Mouse (Mus musculus) midbrain, embryonic 14.5 days (tissue): ENCODE results near the gene Cyp26b1. TPM values are rescaled to one million over a fixed set of nuclear protein-coding genes. Genes with fewer than 3 reads are reported as not detected.
A peak's percentile ranks its signal among the peaks of the same experiment; 100 is the strongest.

Experiments
- ATAC-seq: fragments of 200-750 bp; cut with Nextera tagmentation; 2 replicates; pipeline ENCODE4 v1.8.0; 2017; ENCODE audit warnings: moderate number of reproducible peaks, moderate library complexity; ENCODE audit not compliant: low FRiP score, low TSS enrichment
- DNase-seq: peaks from one replicate; pipeline ENCODE4 v3.0.0-alpha.2; 2015
- H3K27ac ChIP-seq: fragments of 300-500 bp; sonication (generic); replicated peaks from 2 replicates; pipeline ENCODE4 v1.5.1; 2014; ENCODE audit warnings: mild to moderate bottlenecking, low read depth, low read length, moderate library complexity
- H3K27me3 ChIP-seq: fragments of 300-500 bp; sonication (generic); 2 replicates; pipeline ENCODE4 v1.6.1; 2014; ENCODE audit warnings: low read length, control low read depth, mixed read lengths; ENCODE audit not compliant: control insufficient read depth, insufficient read depth
- H3K36me3 ChIP-seq: fragments of 300-500 bp; sonication (generic); 2 replicates; pipeline ENCODE4 v1.6.1; 2014; ENCODE audit warnings: low read length, control low read depth; ENCODE audit not compliant: control insufficient read depth, insufficient read depth
- H3K4me1 ChIP-seq: fragments of 300-500 bp; sonication (generic); 2 replicates; pipeline ENCODE4 v1.6.1; 2014; ENCODE audit warnings: mild to moderate bottlenecking, antibody characterized with exemption, low read length, control low read depth; ENCODE audit not compliant: control insufficient read depth, insufficient read depth
- H3K4me2 ChIP-seq: fragments of 300-500 bp; sonication (generic); 2 replicates; pipeline ENCODE4 v1.6.1; 2014; ENCODE audit warnings: mild to moderate bottlenecking, low read length, moderate library complexity
- H3K4me3 ChIP-seq: fragments of 300-500 bp; sonication (generic); replicated peaks from 2 replicates; pipeline ENCODE4 v1.5.1; 2014; ENCODE audit warnings: low read depth, low read length
- H3K9ac ChIP-seq: fragments of 300-500 bp; sonication (generic); replicated peaks from 2 replicates; pipeline ENCODE4 v1.6.1; 2014; ENCODE audit warnings: mild to moderate bottlenecking, low read length, moderate library complexity
- H3K9me3 ChIP-seq: fragments of 300-500 bp; sonication (generic); 2 replicates; pipeline ENCODE4 v1.6.1; 2016; ENCODE audit warnings: low read length, control low read depth, mixed read lengths; ENCODE audit not compliant: control insufficient read depth
- WGBS: fragments of 180-500 bp; shearing (Covaris S2); extraction: QIAGEN DNeasy Blood & Tissue Kit; methylation state at CpG from one replicate; pipeline ENCODE4 v1.1.7; 2014; 5-methylcytosine and 5-hydroxymethylcytosine counted together
- polyA plus RNA-seq: library from polyadenylated mRNA; unstranded; fragments of >200 nt; fragmentation: Nextera tagmentation; extraction: Ambion mirVana; gene quantifications from 2 replicates; pipeline ENCODE4 v1.2.1, GENCODE M21; 2014

Gene Cyp26b1
- polyA plus RNA-seq, 1 experiment from 2014 or later, result 21.9 TPM

- peaks cover 41% of the 10 kb centered on the region for H3K4me1 ChIP-seq
- H3K9me3 ChIP-seq, result no peaks in the 10 kb centered on the region
- no peaks in the 10 kb centered on the region for H3K36me3 ChIP-seq
- H3K4me2 ChIP-seq, result peak overlapping the region; percentile 84
- H3K27ac ChIP-seq, result no peak overlapping the region
- peaks cover 52% of the 10 kb centered on the region for H3K27me3 ChIP-seq
- peak; percentile 93 for DNase-seq
- 3% methylated on average over 39 of the region's 39 CpGs for WGBS
- 0 out of 2 replicates have a peak overlapping the region, but pooled peaks have one; percentile 16 for H3K9ac ChIP-seq
- peak; percentile 39 for ATAC-seq
- H3K4me3 ChIP-seq, result peak overlapping the region; percentile 43
These were observed 3.7 kb downstream of the Cyp26b1 start for GRCm38 (mm10) chr6:84589742-84590686.

DNA sequence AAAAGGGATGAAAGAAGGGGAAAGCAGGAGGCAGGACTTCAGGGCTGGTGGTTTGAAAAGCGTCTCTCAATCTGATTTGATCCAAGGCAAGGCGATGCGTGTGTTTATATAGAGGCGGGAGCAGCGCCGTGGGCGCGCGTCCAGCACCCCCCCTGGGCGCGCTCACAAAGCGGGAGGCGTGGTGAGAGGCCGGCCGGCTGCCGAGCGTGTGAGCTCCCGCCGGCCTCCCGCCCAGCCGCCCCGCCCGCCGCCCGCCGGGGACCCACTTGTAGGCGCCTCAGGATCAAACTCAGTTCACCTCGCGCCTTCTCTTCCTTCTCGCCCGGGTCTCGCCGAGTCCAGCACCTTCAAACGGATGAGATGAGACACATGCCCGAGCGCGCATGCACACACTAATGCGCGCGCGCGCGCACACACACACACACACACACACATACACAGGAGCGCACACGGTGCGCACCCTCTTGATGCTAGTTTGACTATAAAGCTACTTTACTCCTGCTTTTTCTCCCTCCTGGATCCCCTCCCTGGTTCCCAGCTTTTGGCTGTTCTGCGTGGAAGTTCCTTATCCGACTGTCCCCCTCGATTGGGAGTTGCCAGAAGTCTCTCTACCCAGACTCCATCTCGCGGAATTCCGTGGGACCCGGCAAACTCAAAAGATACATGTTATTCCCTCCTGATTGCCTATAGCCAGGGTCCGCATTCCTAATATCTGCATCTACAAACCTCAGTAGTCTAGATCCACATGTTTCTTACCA, 4.6 kb downstream of the Cyp26b1 start:
- no peaks in the 10 kb centered on the region for H3K36me3 ChIP-seq
- peaks cover 42% of the 10 kb centered on the region for H3K4me1 ChIP-seq
- H3K9me3 ChIP-seq, result no peaks in the 10 kb centered on the region
- H3K27ac ChIP-seq, result no peak overlapping the region
- ATAC-seq (peak; percentile 35; the same call in 1 of the 2 replicates), DNase-seq (peak; percentile 81)
- H3K9ac ChIP-seq, result 0 out of 2 replicates have a peak overlapping the region, but pooled peaks have one; percentile 9
- WGBS, result under 1% methylated on average over 48 of the region's 54 CpGs
- H3K4me3 ChIP-seq, result peak overlapping the region; percentile 43
- peak overlapping the region; percentile 84 for H3K4me2 ChIP-seq
- H3K27me3 ChIP-seq, result peaks cover 62% of the 10 kb centered on the region

DNA sequence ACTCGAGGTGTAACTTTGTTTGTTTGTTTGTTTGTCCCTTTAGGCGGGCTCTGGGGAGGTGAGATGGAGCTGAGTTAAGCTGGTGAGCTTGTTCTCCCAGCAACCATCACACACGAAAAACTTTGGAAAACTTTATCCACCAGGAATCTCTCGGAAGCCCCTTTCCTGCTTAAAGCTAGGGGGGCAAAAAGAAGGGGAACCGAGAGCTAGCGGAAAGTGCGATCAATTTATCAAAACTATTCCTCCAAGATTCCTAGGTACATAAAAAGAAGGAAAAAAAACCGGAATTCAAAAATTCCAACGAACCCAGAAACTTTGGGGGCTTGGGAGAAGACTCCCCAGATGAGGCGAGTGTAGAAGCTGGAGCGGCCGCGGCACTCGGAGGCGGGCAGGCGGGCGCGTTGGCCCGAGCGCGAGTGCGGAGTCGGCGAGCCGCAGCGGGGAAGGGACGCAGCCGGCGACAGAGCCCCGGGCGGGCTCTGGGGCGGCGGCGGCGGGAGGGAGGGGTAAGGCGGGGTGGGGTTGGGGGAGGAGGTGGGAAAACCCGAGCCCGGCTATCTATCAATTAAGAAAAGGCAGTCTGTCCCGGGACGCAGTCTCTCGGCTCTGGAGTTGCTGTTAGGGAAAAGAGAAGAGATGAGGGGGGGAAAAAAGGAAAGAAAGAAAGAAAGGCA, 5.3 kb downstream of the Cyp26b1 start:
- peaks cover 49% of the 10 kb centered on the region for H3K4me1 ChIP-seq
- H3K9me3 ChIP-seq, result no peaks in the 10 kb centered on the region
- peak overlapping the region; percentile 84 for H3K4me2 ChIP-seq
- peak; percentile 63 for DNase-seq
- peak overlapping the region; percentile 20 for H3K27ac ChIP-seq
- no peak for ATAC-seq
- WGBS, result under 1% methylated on average over 41 of the region's 41 CpGs
- no peaks in the 10 kb centered on the region for H3K36me3 ChIP-seq
- peak overlapping the region; percentile 54; the same call in 1 of the 2 replicates for H3K9ac ChIP-seq
- peaks cover 69% of the 10 kb centered on the region for H3K27me3 ChIP-seq
- H3K4me3 ChIP-seq, result peak overlapping the region; percentile 43

DNA sequence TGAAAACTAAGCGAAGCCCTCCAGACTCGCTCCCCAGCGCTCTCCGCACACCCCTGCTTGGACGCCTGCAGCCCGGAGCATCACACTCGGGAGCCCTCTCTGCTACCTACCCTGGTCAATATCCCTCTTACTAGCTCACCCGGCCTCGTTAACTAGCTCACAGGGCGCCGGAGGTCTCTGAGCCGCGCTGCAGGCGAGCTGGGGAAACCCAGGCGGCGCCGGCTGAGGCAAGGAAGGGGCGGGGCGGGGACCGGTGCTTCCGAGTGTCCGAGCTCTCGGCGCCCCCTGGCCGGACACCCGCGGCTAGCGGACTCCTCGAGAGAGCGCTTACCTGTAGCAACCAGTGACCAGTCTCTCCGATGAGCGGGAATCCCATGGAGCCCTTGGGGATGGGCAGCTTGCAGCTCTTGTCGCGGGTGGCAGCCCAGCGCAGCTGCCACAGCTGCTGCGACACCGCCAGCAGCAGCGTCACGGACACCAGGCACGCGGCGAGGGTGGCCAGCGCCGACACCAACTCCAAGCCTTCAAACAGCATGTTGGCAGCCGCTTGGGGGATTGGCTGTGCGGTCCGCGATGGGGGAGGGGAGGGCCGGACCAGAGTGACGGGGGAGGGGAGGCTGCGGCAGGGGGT, 6.1 kb downstream of the Cyp26b1 start:
- DNase-seq (peak; percentile 73), ATAC-seq (no peak)
- peak overlapping the region; percentile 84 for H3K4me2 ChIP-seq
- H3K4me1 ChIP-seq, result peaks cover 53% of the 10 kb centered on the region
- H3K9ac ChIP-seq, result peak overlapping the region; percentile 54
- peak overlapping the region; percentile 70 for H3K27ac ChIP-seq
- peaks cover 77% of the 10 kb centered on the region for H3K27me3 ChIP-seq
- H3K36me3 ChIP-seq, result no peaks in the 10 kb centered on the region
- under 1% methylated on average over 51 of the region's 51 CpGs for WGBS
- peak overlapping the region; percentile 43 for H3K4me3 ChIP-seq
- H3K9me3 ChIP-seq, result no peaks in the 10 kb centered on the region

- ATAC-seq, result no peak
- 1% methylated on average over 28 of the region's 28 CpGs for WGBS
- peak; percentile 36 for DNase-seq
These were observed 7.0 kb downstream of the Cyp26b1 start for GRCm38 (mm10) chr6:84586551-84587200.

DNA sequence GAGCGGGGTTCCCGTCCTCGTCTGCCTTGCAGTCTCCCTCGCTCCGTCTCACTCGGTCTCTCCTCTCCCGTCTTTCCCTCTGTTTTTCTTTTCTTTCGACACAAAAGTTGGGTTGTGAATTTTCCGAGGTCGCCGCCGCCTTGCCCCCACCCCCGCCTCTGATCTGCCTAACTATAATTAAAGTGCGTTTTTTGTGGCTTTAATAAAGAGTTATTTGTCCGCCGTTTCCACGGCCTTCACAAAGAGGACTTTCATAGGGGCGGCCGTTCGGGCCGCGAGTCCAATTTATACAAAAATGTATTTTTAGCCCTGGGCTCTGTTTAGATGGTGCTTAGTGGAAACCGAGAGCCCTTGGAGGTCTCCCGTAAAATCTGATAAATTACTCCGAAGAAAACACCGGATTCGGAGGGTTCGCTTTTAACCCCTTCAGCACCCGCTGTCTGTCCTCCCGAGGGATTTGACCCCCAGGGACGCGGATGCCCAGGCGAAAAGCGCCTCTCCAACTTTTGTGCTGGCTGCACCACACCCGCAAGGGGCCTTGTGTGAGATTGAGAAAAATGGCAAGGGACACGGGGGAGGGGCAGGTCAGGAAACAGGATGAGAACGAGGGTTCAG, 7.9 kb downstream of the Cyp26b1 start:
- Histone ChIP-seq H3K9me3 (no peaks in the 10 kb centered on the region), H3K4me3 (peak overlapping the region; percentile 43), H3K27me3 (peaks cover 94% of the 10 kb centered on the region), H3K4me2 (peak overlapping the region; percentile 84), H3K9ac (peak overlapping the region; percentile 46; the same call in 1 of the 2 replicates), H3K4me1 (peaks cover 53% of the 10 kb centered on the region), H3K27ac (no peak overlapping the region; the same call in 1 of the 2 replicates), H3K36me3 (no peaks in the 10 kb centered on the region)
- DNase-seq, result peak; percentile 57
- ATAC-seq, result no peak
- WGBS, result under 1% methylated on average over 37 of the region's 37 CpGs

More at GRCm38 (mm10) chr6:84586551-84587200, 7.0 kb downstream of the Cyp26b1 start:
- Histone ChIP-seq H3K4me3 (peak overlapping the region; percentile 43), H3K9ac (peak overlapping the region; percentile 54), H3K27ac (no peak overlapping the region), H3K4me1 (peaks cover 53% of the 10 kb centered on the region), H3K9me3 (no peaks in the 10 kb centered on the region), H3K36me3 (no peaks in the 10 kb centered on the region), H3K4me2 (peak overlapping the region; percentile 84), H3K27me3 (peaks cover 86% of the 10 kb centered on the region)

DNA sequence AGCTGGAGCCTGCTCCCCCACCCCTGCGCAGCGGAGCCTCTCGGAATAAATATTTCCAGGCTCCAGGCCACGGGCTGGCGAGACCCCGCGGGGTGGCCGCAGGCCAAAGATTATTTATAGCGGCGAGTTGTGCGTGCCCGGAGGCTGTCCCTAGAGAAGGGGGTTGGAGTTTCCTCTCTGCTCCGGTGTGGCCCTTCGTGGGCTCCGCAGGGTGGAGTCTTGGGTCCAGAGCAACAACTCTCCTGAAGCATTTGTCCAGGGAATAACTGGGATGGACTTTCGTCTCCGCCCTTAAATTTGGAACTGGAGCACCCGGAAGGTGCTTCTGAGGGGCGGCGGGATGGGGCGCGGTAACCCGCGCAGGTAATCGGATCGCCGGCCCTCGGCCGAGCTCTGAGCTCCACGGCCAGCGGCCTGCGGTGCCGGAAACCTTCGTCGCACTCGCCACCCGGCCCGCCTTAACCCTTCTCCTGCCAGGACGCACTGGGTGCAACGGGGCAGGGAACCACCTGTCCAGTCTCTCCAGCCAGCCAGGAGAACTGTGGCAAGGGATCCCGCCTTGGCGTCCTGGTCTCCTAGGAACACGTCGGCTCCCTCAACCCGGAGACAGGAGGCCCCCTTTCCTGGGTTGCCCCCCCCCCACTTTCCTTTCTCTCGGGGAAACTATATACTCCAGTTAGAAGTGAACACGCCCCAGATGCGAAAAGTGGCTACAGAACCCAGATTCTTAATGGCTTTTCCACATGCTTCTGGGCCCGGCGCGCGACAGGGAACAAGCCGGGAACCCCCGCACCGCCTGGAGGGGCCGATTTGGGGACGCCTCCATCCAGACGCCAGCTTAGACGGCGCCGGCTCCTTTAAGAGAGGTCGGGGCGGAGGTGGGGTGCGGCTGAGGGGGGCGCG, 8.7 kb downstream of the Cyp26b1 start:
- H3K27me3 ChIP-seq, result peaks cover 97% of the 10 kb centered on the region
- no peaks in the 10 kb centered on the region for H3K9me3 ChIP-seq
- H3K4me1 ChIP-seq, result peaks cover 53% of the 10 kb centered on the region
- ATAC-seq (no peak), DNase-seq (peak; percentile 67)
- H3K36me3 ChIP-seq, result no peaks in the 10 kb centered on the region
- H3K27ac ChIP-seq, result no peak overlapping the region; the same call in 1 of the 2 replicates
- H3K9ac ChIP-seq, result peak overlapping the region; percentile 46; the same call in 1 of the 2 replicates
- H3K4me2 ChIP-seq, result peak overlapping the region; percentile 84
- whole genome bisulfite sequencing, result under 1% methylated on average over 66 of the region's 66 CpGs
- peak overlapping the region; percentile 43 for H3K4me3 ChIP-seq
